Mouse (Mus musculus) embryonic facial prominence, embryonic 13.5 days (tissue): ENCODE measurements around the gene Agpat3. TPM values are rescaled to one million over a fixed set of nuclear protein-coding genes. Genes with fewer than 3 reads are reported as not detected.

Experiments
- ATAC-seq: fragments of 200-750 bp; cut with Nextera tagmentation; 2 replicates; pipeline ENCODE4 v1.8.0; 2017; ENCODE audit warnings: low read depth; ENCODE audit not compliant: insufficient number of reproducible peaks, insufficient read depth, low FRiP score, low TSS enrichment
- H3K27ac ChIP-seq: fragments of 300-500 bp; sonication (generic); 2 replicates; pipeline ENCODE4 v1.5.1; 2015; ENCODE audit warnings: moderate library complexity, mild to moderate bottlenecking, inconsistent platforms
- H3K27me3 ChIP-seq: fragments of 300-500 bp; sonication (generic); 2 replicates; pipeline ENCODE4 v1.6.1; 2015; ENCODE audit warnings: mild to moderate bottlenecking, inconsistent platforms
- H3K36me3 ChIP-seq: fragments of 300-500 bp; sonication (generic); 2 replicates; pipeline ENCODE4 v1.6.1; 2015; ENCODE audit warnings: mild to moderate bottlenecking, inconsistent platforms
- H3K4me1 ChIP-seq: fragments of 300-500 bp; sonication (generic); 2 replicates; pipeline ENCODE4 v1.6.1; 2015; ENCODE audit warnings: inconsistent platforms
- H3K4me2 ChIP-seq: fragments of 300-500 bp; sonication (generic); 2 replicates; pipeline ENCODE4 v1.6.1; 2015; ENCODE audit warnings: moderate library complexity, mild to moderate bottlenecking, inconsistent platforms
- H3K4me3 ChIP-seq: fragments of 300-500 bp; sonication (generic); 2 replicates; pipeline ENCODE4 v1.5.1; 2015; ENCODE audit warnings: mild to moderate bottlenecking, inconsistent platforms
- H3K9ac ChIP-seq: fragments of 300-500 bp; sonication (generic); 2 replicates; pipeline ENCODE4 v1.6.1; 2015; ENCODE audit warnings: mild to moderate bottlenecking, inconsistent platforms
- H3K9me3 ChIP-seq: fragments of 300-500 bp; sonication (generic); 2 replicates; pipeline ENCODE4 v1.6.1; 2016; ENCODE audit warnings: inconsistent platforms
- WGBS: fragments of 180-500 bp; shearing (Covaris S2); methylation state at CpG from one replicate; pipeline ENCODE4 v1.1.7; 2015; ENCODE audit warnings: mixed read lengths; 5-methylcytosine and 5-hydroxymethylcytosine counted together
- polyA plus RNA-seq: library from polyadenylated mRNA; unstranded; fragments of >200 nt; fragmentation: Nextera tagmentation; extraction: Ambion mirVana; gene quantifications from 2 replicates; pipeline ENCODE4 v1.2.1, GENCODE M21; 2015

The Agpat3 gene
- polyA plus RNA-seq, 1 experiment from 2014 or later = 51.9 TPM

DNA sequence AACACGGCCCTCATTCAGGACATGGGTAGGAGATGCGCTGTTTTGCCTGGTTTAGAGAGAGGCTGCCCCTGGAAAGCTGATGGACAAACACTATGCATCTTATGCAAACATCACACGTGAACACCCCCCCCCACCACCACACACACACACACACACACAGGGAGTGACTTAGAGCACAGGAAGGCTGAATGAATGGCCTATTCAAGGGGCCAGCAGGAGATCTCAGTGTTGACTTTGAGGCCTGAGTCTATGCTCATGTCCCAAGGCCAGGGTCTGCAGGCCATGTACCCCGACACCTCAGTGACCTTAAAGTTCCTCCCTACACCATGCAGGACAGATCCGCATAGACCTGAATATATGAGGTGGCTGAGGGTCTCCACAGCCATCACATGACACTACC lies 64.2 kb downstream of the Agpat3 start:
- Histone ChIP-seq H3K9me3 (no peaks in the 10 kb centered on the region), H3K9ac (no peak overlapping the region), H3K27me3 (no peaks in the 10 kb centered on the region), H3K4me1 (peaks cover 15% of the 10 kb centered on the region), H3K4me2 (no peak overlapping the region), H3K27ac (no peak overlapping the region), H3K36me3 (peaks cover 43% of the 10 kb centered on the region), H3K4me3 (no peak overlapping the region)
- 91% methylated on average over 5 of the region's 5 CpGs for WGBS
- no peak for ATAC-seq

- no peak for ATAC-seq
- Histone ChIP-seq H3K27ac (no peak overlapping the region), H3K4me3 (no peak overlapping the region), H3K4me2 (no peak overlapping the region), H3K9me3 (no peaks in the 10 kb centered on the region), H3K9ac (no peak overlapping the region), H3K27me3 (no peaks in the 10 kb centered on the region), H3K4me1 (peaks cover 15% of the 10 kb centered on the region), H3K36me3 (peaks cover 47% of the 10 kb centered on the region)
- 94% methylated on average over 22 of the region's 22 CpGs for WGBS
Measured at GRCm38 (mm10) chr10:78287465-78288132, 64.7 kb downstream of the Agpat3 start.

GRCm38 (mm10) chr10:78285959-78286358 lies 66.3 kb downstream of the Agpat3 start:
- H3K4me3 ChIP-seq = no peak overlapping the region
- peaks cover 5% of the 10 kb centered on the region for H3K4me1 ChIP-seq
- H3K36me3 ChIP-seq = peaks cover 63% of the 10 kb centered on the region
- WGBS = 93% methylated on average over 4 of the region's 4 CpGs
- H3K9me3 ChIP-seq = no peaks in the 10 kb centered on the region
- no peak overlapping the region for H3K9ac ChIP-seq
- no peaks in the 10 kb centered on the region for H3K27me3 ChIP-seq
- ATAC-seq = no peak
- H3K4me2 ChIP-seq = no peak overlapping the region
- H3K27ac ChIP-seq = no peak overlapping the region

GRCm38 (mm10) chr10:78285409-78285808 lies 66.9 kb downstream of the Agpat3 start:
- Histone ChIP-seq H3K27ac (no peak overlapping the region), H3K4me1 (no peaks in the 10 kb centered on the region), H3K27me3 (no peaks in the 10 kb centered on the region), H3K36me3 (peaks cover 68% of the 10 kb centered on the region), H3K9ac (no peak overlapping the region), H3K9me3 (no peaks in the 10 kb centered on the region), H3K4me3 (no peak overlapping the region), H3K4me2 (no peak overlapping the region)
- 92% methylated on average over 6 of the region's 6 CpGs for WGBS
- ATAC-seq = no peak

GRCm38 (mm10) chr10:78284812-78285211 lies 67.5 kb downstream of the Agpat3 start:
- H3K27ac ChIP-seq = no peak overlapping the region
- H3K9ac ChIP-seq = no peak overlapping the region
- H3K4me1 ChIP-seq = no peaks in the 10 kb centered on the region
- H3K27me3 ChIP-seq = no peaks in the 10 kb centered on the region
- ATAC-seq = no peak
- no peak overlapping the region for H3K4me2 ChIP-seq
- H3K36me3 ChIP-seq = peaks cover 73% of the 10 kb centered on the region
- no peak overlapping the region for H3K4me3 ChIP-seq
- H3K9me3 ChIP-seq = no peaks in the 10 kb centered on the region
- WGBS = 88% methylated on average over 12 of the region's 12 CpGs

DNA sequence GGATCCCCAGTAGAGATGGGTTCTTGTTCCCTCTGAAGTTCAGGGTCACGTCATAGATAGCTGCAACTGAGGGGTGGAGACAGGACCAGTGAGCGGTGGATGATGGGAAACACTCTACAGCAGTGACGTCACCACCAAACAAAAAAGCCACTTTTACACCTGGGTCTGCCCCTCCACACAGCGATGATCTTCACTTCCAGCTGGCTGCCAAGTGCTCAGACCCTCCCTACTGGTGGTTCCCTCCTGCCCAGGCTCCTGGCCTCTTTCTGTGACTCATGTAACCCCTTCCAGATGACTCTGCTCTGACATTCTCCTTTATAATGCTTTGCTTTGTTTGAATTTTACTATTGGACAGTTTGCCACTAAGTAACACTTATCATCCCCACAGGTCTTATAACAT lies 69.9 kb downstream of the Agpat3 start:
- Histone ChIP-seq H3K27me3 (no peaks in the 10 kb centered on the region), H3K4me1 (no peaks in the 10 kb centered on the region), H3K36me3 (peaks cover 79% of the 10 kb centered on the region), H3K4me2 (no peak overlapping the region), H3K27ac (no peak overlapping the region), H3K9me3 (no peaks in the 10 kb centered on the region), H3K4me3 (no peak overlapping the region), H3K9ac (no peak overlapping the region)
- WGBS = 86% methylated on average over 4 of the region's 4 CpGs
- no peak for ATAC-seq

GRCm38 (mm10) chr10:78280486-78280885 lies 71.8 kb downstream of the Agpat3 start:
- Histone ChIP-seq H3K27me3 (no peaks in the 10 kb centered on the region), H3K36me3 (peaks cover 71% of the 10 kb centered on the region), H3K27ac (no peak overlapping the region), H3K4me1 (no peaks in the 10 kb centered on the region), H3K9ac (no peak overlapping the region), H3K9me3 (no peaks in the 10 kb centered on the region), H3K4me2 (no peak overlapping the region), H3K4me3 (no peak overlapping the region)
- no peak for ATAC-seq
- WGBS = 85% methylated on average over 9 of the region's 9 CpGs

DNA sequence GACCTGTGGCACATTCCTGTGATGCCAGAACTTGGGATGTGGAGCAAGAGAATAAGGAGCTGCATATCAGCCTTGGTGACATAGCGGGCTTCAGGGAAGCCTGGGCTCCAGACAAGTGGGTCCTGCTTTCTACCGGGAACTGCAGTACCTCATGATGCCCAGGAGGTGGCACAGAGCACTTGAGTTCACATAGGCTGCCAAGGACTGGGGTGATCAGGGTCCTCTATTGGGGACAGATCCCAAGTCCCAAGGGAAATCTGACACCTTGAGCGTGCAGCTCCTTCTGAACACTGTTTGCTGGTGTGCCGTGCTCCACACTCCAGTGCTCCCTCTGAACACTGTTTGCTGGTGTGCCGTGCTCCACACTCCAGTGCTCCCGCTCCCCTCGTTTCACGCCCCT lies 73.1 kb downstream of the Agpat3 start:
- 50% methylated on average over 8 of the region's 8 CpGs for WGBS
- Histone ChIP-seq H3K36me3 (peaks cover 74% of the 10 kb centered on the region), H3K4me2 (no peak overlapping the region)

DNA sequence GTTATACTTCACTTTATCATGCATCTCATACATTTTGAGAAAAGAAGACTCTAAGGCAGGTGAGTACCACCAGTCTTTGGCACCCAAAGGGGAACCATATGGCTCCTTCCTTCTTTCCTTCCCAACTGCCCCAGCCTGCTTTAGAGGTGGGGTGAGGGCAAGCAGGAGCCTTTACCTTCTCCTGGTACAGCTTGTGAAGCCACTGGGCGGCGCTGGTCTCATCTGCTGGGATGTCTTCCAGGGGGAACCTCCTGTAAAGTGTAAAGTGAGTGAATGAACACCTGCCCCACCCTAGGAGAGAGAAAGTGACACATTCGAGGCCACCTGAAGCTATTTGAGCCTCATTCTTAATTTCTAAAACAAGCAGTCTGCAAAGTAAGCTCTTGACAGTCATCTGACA lies 74.5 kb downstream of the Agpat3 start:
- no peak overlapping the region for H3K4me2 ChIP-seq
- 76% methylated on average over 3 of the region's 3 CpGs for WGBS
- H3K4me3 ChIP-seq = no peak overlapping the region
- ATAC-seq = no peak
- H3K36me3 ChIP-seq = peaks cover 73% of the 10 kb centered on the region
- H3K4me1 ChIP-seq = no peaks in the 10 kb centered on the region
- no peak overlapping the region for H3K9ac ChIP-seq
- no peaks in the 10 kb centered on the region for H3K9me3 ChIP-seq
- no peaks in the 10 kb centered on the region for H3K27me3 ChIP-seq
- H3K27ac ChIP-seq = no peak overlapping the region

More for the DNA sequence above, 73.1 kb downstream of the Agpat3 start:
- 0 out of 2 replicates have a peak, but pooled peaks have one; percentile 49 for ATAC-seq
- Histone ChIP-seq H3K9me3 (no peaks in the 10 kb centered on the region), H3K4me1 (no peaks in the 10 kb centered on the region), H3K9ac (no peak overlapping the region), H3K27me3 (no peaks in the 10 kb centered on the region), H3K4me3 (no peak overlapping the region), H3K27ac (no peak overlapping the region)

GRCm38 (mm10) chr10:78276242-78276641 lies 76.0 kb downstream of the Agpat3 start:
- Histone ChIP-seq H3K36me3 (peaks cover 73% of the 10 kb centered on the region), H3K4me3 (no peak overlapping the region), H3K4me2 (no peak overlapping the region), H3K9me3 (no peaks in the 10 kb centered on the region), H3K9ac (no peak overlapping the region), H3K27ac (no peak overlapping the region), H3K4me1 (no peaks in the 10 kb centered on the region), H3K27me3 (no peaks in the 10 kb centered on the region)
- no peak for ATAC-seq
- WGBS = 85% methylated on average over 4 of the region's 4 CpGs

GRCm38 (mm10) chr10:78272932-78273331 lies 79.4 kb downstream of the Agpat3 start:
- Histone ChIP-seq H3K4me2 (no peak overlapping the region), H3K4me1 (no peaks in the 10 kb centered on the region), H3K27ac (no peak overlapping the region), H3K9me3 (no peaks in the 10 kb centered on the region), H3K27me3 (no peaks in the 10 kb centered on the region), H3K9ac (no peak overlapping the region), H3K4me3 (no peak overlapping the region), H3K36me3 (peaks cover 59% of the 10 kb centered on the region)
- WGBS = 38% methylated on average over 8 of the region's 9 CpGs
- ATAC-seq = no peak

DNA sequence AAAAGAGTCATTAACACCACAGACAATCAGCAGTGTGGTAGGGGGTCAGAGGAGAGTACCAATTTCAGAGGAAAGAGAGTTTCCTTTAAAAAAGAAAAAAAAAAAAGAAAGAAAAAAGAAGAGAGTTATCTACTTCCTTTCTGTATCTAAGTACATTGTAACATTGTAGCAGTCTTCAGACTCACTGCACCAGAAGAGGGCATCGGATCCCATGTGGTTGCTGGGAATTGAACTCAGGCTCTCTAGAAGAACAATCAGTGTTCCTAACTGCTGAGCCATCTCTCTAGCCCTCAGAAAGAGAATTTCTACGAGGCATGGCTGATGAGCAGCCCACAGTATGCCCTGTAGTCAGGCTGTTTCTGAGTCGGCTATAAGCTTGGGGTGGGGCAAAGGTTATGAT lies 86.4 kb downstream of the Agpat3 start:
- Histone ChIP-seq H3K9me3 (no peaks in the 10 kb centered on the region), H3K9ac (no peak overlapping the region), H3K4me1 (no peaks in the 10 kb centered on the region), H3K27me3 (no peaks in the 10 kb centered on the region), H3K36me3 (peaks cover 3% of the 10 kb centered on the region), H3K4me3 (no peak overlapping the region), H3K4me2 (no peak overlapping the region), H3K27ac (no peak overlapping the region)
- 61% methylated on average over 3 of the region's 3 CpGs for WGBS
- ATAC-seq = no peak
